Mouse (Mus musculus) embryonic facial prominence, embryonic 11.5 days (tissue): Measurements from ENCODE around the gene Als2cr12. TPM values are rescaled to one million over a fixed set of nuclear protein-coding genes. Genes with fewer than 3 reads are reported as not detected.
"Not testable (repeated sequence)": the region's sequence is repeated elsewhere in the genome, so short reads cannot be mapped to it uniquely, and the experiment has no call there.

Source experiments
- ATAC-seq: fragments of 200-750 bp; cut with Nextera tagmentation; replicated peaks from 2 replicates; pipeline ENCODE4 v1.8.0; 2017; ENCODE audit warnings: low read depth; ENCODE audit not compliant: insufficient number of reproducible peaks, low FRiP score, low TSS enrichment
- DNase-seq: peaks from one replicate; pipeline ENCODE4 v3.0.0-alpha.2; 2015; ENCODE audit warnings: low spot score
- H3K27ac ChIP-seq: fragments of 300-500 bp; sonication (generic); replicated peaks from 2 replicates; pipeline ENCODE4 v1.5.1; 2014; ENCODE audit warnings: mild to moderate bottlenecking, low read depth, low read length, control low read depth
- H3K27me3 ChIP-seq: fragments of 300-500 bp; sonication (generic); 2 replicates; pipeline ENCODE4 v1.6.1; 2014; ENCODE audit warnings: mild to moderate bottlenecking, low read length, moderate library complexity, mixed read lengths; ENCODE audit not compliant: control insufficient read depth, insufficient read depth
- H3K36me3 ChIP-seq: fragments of 300-500 bp; sonication (generic); replicated peaks from 2 replicates; pipeline ENCODE4 v1.6.1; 2014; ENCODE audit warnings: low read depth, mild to moderate bottlenecking, low read length, moderate library complexity, mixed read lengths; ENCODE audit not compliant: control insufficient read depth, insufficient read depth
- H3K4me1 ChIP-seq: fragments of 300-500 bp; sonication (generic); 2 replicates; pipeline ENCODE4 v1.6.1; 2014; ENCODE audit warnings: low read length, mixed read lengths; ENCODE audit not compliant: control insufficient read depth, insufficient read depth
- H3K4me2 ChIP-seq: fragments of 300-500 bp; sonication (generic); 2 replicates; pipeline ENCODE4 v1.6.1; 2014; ENCODE audit warnings: low read depth, mild to moderate bottlenecking, control low read depth, low read length, moderate library complexity
- H3K4me3 ChIP-seq: fragments of 300-500 bp; sonication (generic); 2 replicates; pipeline ENCODE4 v1.5.1; 2014; ENCODE audit warnings: low read depth, low read length, control low read depth
- H3K9ac ChIP-seq: fragments of 300-500 bp; sonication (generic); replicated peaks from 2 replicates; pipeline ENCODE4 v1.6.1; 2014; ENCODE audit warnings: mild to moderate bottlenecking, control low read depth, low read length
- H3K9me3 ChIP-seq: fragments of 300-500 bp; sonication (generic); replicated peaks from 2 replicates; pipeline ENCODE4 v1.6.1; 2016; ENCODE audit warnings: mild to moderate bottlenecking, low read length, inconsistent platforms, mixed read lengths; ENCODE audit not compliant: control insufficient read depth
- WGBS: fragments of 180-500 bp; shearing (Covaris S2); extraction: QIAGEN DNeasy Blood & Tissue Kit; methylation state at CpG from one replicate; pipeline ENCODE4 v1.1.7; 2014; 5-methylcytosine and 5-hydroxymethylcytosine counted together
- polyA plus RNA-seq: library from polyadenylated mRNA; unstranded; fragments of >200 nt; fragmentation: Nextera tagmentation; extraction: Ambion mirVana; gene quantifications from 2 replicates; pipeline ENCODE4 v1.2.1, GENCODE M21; 2014

Als2cr12 gene
- not detected in 2 replicates for polyA plus RNA-seq

DNA sequence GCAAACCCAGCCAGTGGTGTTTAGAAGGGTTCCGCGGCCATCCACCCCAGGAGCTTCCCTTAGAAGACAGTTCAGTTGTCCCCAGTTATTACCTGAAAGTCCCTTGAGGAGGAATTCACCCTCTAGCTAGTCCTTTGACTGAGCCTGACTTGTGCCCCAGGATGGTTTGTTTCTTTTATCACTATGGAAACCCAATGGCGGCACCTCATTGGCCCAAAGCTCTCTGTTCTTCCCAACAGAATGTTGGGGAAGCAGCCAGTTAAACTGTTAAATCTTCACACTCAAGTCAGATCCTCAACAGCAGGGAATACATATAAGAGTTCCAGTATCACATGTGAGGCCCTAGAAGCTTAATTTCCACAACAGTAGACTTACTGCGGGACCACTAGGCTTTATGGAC lies at the start of gene Als2cr12:
Als2cr12 (minus strand) TSS at position 180 of the 400 bp plus-strand sequence.
- not testable (repeated sequence) for H3K27ac ChIP-seq, H3K4me2 ChIP-seq, H3K4me3 ChIP-seq, H3K36me3 ChIP-seq, H3K27me3 ChIP-seq, DNase-seq, H3K9ac ChIP-seq, H3K9me3 ChIP-seq, ATAC-seq, H3K4me1 ChIP-seq
- 88% methylated on average over 4 of the region's 4 CpGs for WGBS

DNA sequence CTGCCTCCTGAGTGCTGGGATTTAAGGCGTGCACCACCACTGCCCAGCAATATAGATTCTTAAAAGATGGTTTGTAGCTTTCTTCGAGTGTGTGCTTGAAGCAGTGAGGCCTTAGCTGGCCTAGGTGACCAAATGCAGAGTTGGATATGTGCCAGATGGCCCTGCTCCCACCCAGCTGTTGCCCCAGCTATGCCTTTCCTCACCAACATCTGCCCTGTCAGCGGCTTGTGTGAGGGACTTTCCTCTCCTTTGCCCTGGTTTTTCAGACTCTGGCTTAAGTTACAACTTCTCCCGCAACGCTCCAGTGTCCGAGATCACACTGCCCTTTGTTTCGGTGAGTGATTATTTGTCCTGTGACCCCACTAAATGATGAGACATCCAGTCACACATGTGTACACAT lies 48.9 kb upstream of the Als2cr12 start:
- DNase-seq (no peak), ATAC-seq (no peak)
- 88% methylated on average over 7 of the region's 7 CpGs for WGBS
- no peaks in the 10 kb centered on the region for H3K9me3 ChIP-seq
- no peak overlapping the region for H3K4me2 ChIP-seq
- no peaks in the 10 kb centered on the region; the same call in 1 of the 2 replicates for H3K36me3 ChIP-seq
- H3K4me1 ChIP-seq, result no peaks in the 10 kb centered on the region
- no peak overlapping the region for H3K27ac ChIP-seq
- H3K4me3 ChIP-seq, result no peak overlapping the region
- H3K27me3 ChIP-seq, result no peaks in the 10 kb centered on the region
- H3K9ac ChIP-seq, result no peak overlapping the region

DNA sequence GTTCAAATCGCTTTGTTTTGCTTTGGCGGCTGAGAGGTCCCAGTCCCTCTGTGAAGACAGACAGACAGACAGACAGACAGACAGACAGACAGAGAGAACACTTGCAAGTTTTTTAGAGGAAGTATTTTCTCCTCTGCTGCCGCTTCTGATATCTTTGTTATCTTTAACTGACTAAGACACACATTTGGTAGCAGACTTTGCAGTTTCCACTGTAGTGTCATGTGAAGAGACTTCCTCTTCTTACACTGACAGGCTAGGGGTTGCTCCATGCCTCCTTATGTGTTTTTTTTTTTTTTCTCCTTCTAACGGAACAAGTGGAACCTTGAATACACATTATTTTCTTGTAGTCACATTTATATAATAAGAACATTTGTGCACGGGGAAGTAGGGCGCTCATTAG lies 47.5 kb upstream of the Als2cr12 start:
- no peaks in the 10 kb centered on the region for H3K27me3 ChIP-seq
- H3K9ac ChIP-seq, result no peak overlapping the region
- no peak overlapping the region for H3K4me2 ChIP-seq
- no peaks in the 10 kb centered on the region for H3K9me3 ChIP-seq
- no peak for ATAC-seq
- no peaks in the 10 kb centered on the region for H3K4me1 ChIP-seq
- H3K36me3 ChIP-seq, result no peaks in the 10 kb centered on the region; the same call in 1 of the 2 replicates
- H3K27ac ChIP-seq, result no peak overlapping the region
- H3K4me3 ChIP-seq, result no peak overlapping the region
- no peak for DNase-seq
- WGBS, result 93% methylated on average over 6 of the region's 6 CpGs

DNA sequence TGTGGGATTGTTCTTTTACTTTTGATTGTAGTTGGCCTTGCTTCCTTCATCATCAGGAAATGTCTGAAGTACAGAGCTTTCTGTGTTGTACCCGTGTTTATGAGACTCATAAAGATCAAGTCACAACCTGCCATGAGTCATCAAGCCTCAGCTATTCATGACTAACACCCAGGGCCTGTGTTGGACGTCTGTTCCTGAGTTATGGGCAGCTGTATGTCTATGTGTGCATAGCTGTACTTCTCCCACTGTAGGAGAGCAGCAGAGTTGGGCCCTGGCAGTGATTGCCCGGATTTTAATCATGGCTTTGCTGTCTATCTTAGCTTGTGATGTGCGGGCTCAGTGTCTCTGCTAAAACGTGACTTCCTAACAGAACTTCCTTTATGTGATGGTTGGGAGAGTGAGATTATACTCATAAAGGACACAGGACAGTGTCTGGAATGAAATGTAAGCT lies 46.8 kb upstream of the Als2cr12 start:
- Histone ChIP-seq H3K27ac (no peak overlapping the region), H3K9ac (no peak overlapping the region), H3K36me3 (no peaks in the 10 kb centered on the region; the same call in 1 of the 2 replicates), H3K9me3 (no peaks in the 10 kb centered on the region), H3K4me3 (no peak overlapping the region), H3K4me2 (no peak overlapping the region), H3K27me3 (no peaks in the 10 kb centered on the region), H3K4me1 (no peaks in the 10 kb centered on the region)
- ATAC-seq (no peak), DNase-seq (no peak)
- 84% methylated on average over 5 of the region's 5 CpGs for WGBS

DNA sequence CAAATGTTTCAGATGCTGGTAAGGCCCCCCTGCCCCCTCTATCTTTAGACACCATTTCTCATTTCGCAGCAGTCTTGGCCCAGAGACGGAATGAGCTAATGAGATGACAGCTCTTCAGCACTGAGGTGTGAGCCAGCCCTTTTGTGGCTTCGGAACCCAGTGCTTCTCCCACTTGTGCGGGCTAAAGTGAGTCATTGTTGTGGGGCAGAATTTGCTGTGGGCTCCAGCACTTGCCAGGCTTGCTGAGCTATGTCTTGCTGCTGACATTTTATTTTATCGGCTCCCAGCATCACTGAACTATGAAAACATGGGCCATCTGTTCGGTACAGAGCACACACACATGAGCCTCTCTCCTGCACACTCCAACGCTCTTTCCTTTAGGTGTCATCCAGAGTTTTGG lies 43.7 kb upstream of the Als2cr12 start:
- whole genome bisulfite sequencing, result 93% methylated on average over 7 of the region's 7 CpGs
- ATAC-seq (no peak), DNase-seq (no peak)
- Histone ChIP-seq H3K27ac (no peak overlapping the region), H3K4me3 (no peak overlapping the region), H3K27me3 (no peaks in the 10 kb centered on the region), H3K4me1 (no peaks in the 10 kb centered on the region), H3K9me3 (no peaks in the 10 kb centered on the region), H3K9ac (no peak overlapping the region), H3K4me2 (no peak overlapping the region), H3K36me3 (no peaks in the 10 kb centered on the region; the same call in 1 of the 2 replicates)

DNA sequence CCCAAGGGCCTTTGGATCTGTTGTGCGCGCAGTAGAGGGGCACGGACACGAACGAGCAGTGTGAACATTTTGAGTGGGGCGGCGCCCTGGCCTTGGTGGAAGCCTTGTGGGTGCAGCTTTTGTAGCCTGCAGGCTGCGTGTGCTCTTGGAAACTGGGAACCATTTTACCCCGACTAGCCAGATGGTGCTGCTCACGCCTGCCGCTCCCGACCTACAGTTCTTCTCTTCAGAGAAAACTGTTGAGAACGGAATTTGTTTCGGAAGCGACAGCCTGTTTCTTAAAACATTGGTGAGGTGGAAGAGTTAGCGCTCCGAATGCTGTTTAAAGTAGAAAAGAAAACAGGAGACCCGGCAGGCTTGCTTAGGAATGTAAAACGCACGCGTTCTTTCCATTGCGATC lies 41.2 kb upstream of the Als2cr12 start:
- no peaks in the 10 kb centered on the region for H3K27me3 ChIP-seq
- no peaks in the 10 kb centered on the region; the same call in 1 of the 2 replicates for H3K36me3 ChIP-seq
- no peak overlapping the region for H3K27ac ChIP-seq
- H3K9me3 ChIP-seq, result no peaks in the 10 kb centered on the region
- H3K4me1 ChIP-seq, result no peaks in the 10 kb centered on the region
- no peak for ATAC-seq
- H3K9ac ChIP-seq, result no peak overlapping the region
- no peak overlapping the region for H3K4me3 ChIP-seq
- 96% methylated on average over 22 of the region's 22 CpGs for WGBS
- no peak for DNase-seq
- H3K4me2 ChIP-seq, result no peak overlapping the region

DNA sequence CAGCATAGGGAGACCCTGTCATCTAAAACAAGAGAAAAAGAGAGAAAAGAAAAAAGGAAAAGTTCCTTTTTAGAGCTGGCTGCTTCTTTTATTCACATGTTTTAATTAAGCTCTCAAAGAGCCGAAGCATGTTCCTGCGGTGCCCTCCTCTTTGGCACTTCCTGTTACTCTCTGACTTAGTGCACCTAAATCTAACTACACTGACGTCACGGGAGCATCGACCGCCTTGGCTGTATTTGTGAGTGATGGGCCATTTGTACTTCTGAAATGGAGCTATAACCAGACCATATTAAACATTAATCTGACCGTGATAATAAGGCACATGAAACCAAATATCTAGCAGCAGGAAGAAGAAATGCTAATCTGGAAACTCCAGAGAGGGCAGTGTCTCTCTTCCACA lies 40.2 kb upstream of the Als2cr12 start:
- no peak for ATAC-seq
- H3K9ac ChIP-seq, result no peak overlapping the region
- H3K4me3 ChIP-seq, result no peak overlapping the region
- no peaks in the 10 kb centered on the region for H3K9me3 ChIP-seq
- H3K27ac ChIP-seq, result no peak overlapping the region
- WGBS, result 92% methylated on average over 7 of the region's 7 CpGs
- no peaks in the 10 kb centered on the region for H3K27me3 ChIP-seq
- no peaks in the 10 kb centered on the region; the same call in 1 of the 2 replicates for H3K36me3 ChIP-seq
- no peaks in the 10 kb centered on the region for H3K4me1 ChIP-seq
- H3K4me2 ChIP-seq, result no peak overlapping the region
- no peak for DNase-seq

DNA sequence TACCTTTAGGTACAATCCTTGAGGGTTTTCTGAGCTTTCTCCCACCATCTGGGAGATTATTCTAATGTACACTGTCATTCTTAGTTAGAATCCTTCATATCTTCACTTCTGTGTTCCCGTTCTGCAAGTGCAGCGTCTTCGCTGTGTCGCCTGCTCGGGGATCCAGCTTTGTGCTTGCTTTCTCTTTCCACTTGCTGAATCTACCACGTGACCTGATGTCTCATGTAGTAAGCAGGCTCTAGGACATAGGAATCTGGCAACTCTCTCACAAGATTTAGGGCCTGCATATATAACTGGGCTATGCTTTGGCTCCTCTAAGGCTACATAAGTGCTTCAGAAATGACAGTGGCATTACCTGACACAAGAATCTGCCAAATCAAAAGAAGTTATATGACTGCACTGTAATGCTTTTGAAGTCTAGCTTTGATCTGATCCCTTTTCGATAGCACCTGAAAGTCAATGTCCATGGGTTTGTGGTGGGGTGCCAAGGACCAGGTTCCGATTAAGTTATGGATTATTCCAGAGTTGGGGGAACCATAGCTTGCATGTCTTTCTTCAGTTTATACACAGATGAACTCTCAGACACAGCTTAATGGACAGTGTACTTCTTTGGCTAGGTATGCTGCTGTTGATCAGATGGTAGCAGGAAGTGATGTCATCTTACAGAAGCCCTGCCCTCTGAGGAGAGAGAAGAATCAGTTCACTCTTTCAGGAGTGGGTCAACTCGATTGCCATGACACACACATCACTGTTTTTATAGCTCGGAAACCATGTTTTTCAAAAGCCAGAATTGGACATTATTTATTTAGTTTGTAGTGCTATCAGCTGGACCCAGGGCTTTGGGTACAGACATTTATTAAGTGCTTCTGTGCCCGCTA lies 38.5 kb upstream of the Als2cr12 start:
- no peaks in the 10 kb centered on the region for H3K9me3 ChIP-seq
- no peak overlapping the region for H3K27ac ChIP-seq
- H3K4me3 ChIP-seq, result no peak overlapping the region
- no peak overlapping the region for H3K9ac ChIP-seq
- H3K4me1 ChIP-seq, result no peaks in the 10 kb centered on the region
- WGBS, result 97% methylated on average over 11 of the region's 11 CpGs
- H3K4me2 ChIP-seq, result no peak overlapping the region
- DNase-seq (no peak), ATAC-seq (no peak)
- H3K36me3 ChIP-seq, result no peaks in the 10 kb centered on the region; the same call in 1 of the 2 replicates
- H3K27me3 ChIP-seq, result no peaks in the 10 kb centered on the region
